Mouse (Mus musculus) testis, adult 2 months (tissue): ENCODE data around the gene Fbxl5.

Experiments
- CTCF ChIP-seq: fragments of 200-500 bp; IDR thresholded peaks from 2 replicates; pipeline ENCODE4 v1.5.1; 2012; ENCODE audit warnings: low read depth, mild to moderate bottlenecking, inconsistent platforms, low read length, moderate library complexity; ENCODE audit not compliant: control insufficient read depth, insufficient read depth, insufficient replicate concordance
- POLR2A ChIP-seq: fragments of 200-500 bp; IDR thresholded peaks from 2 replicates; pipeline ENCODE4 v1.6.1; 2012; ENCODE audit warnings: low read depth, mild to moderate bottlenecking, inconsistent platforms, low read length, moderate library complexity; ENCODE audit not compliant: control insufficient read depth

GRCm38 (mm10) chr5:43818695-43819094 lies 2.7 kb downstream of the Fbxl5 start, which contains the start of gene Bst1:
- no peak for TF ChIP-seq CTCF
- TF ChIP-seq POLR2A = no peak
